Mouse (Mus musculus) gastrocnemius, postnatal 4 days (tissue): ENCODE data around the gene Sox12. TPM values are rescaled to one million over a fixed set of nuclear protein-coding genes. Genes with fewer than 3 reads are reported as not detected.
A peak's percentile ranks its signal among the peaks of the same experiment; 100 is the strongest.
"Not testable (repeated sequence)": the region's sequence is repeated elsewhere in the genome, so short reads cannot be mapped to it uniquely, and the experiment has no call there.

Source experiments
- DNase-seq, 2 experiments: peaks; one replicate each; pipeline ENCODE4 v3.0.0; 2021 to 2022; ENCODE audit warnings: low spot score in 2 of 2, mixed read lengths in 2 of 2
- total RNA-seq, 2 experiments: library from RNA; stranded (reverse); gene quantifications; 2 replicates each; pipeline ENCODE4 v1.2.3; 2021

Gene Sox12
- total RNA-seq, 2 experiments from 2014 or later: 17.6 TPM

DNA sequence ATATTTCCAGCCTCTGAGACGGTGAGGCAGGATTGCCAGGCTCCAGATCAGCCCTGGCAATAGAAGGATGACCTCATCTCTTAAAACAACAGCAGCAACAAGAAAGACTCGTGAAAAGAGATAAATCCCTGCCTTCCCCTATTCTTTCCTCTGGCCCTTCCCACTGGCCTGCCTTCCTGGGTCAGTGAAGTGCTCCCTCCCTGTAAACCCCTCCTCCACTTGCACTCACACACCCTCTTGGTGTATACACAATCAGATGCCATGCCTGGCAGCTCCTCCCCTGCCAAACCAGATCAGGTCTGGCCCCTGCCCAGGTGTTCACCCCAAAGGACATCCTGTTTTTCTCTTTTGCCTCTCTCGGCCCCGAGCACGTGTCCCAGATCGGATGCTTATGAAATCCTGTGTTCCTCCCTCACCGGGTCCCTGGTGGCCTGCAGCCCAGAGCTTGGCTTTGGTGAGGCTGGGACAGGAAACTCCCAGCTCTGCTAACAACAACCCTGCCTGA is 37.5 kb downstream of the Sox12 start:
- DNase-seq: peak in 1 of 2 experiments; percentile 30

GRCm38 (mm10) chr2:152359616-152360015 is 38.2 kb downstream of the Sox12 start:
- no peak for DNase-seq

DNA sequence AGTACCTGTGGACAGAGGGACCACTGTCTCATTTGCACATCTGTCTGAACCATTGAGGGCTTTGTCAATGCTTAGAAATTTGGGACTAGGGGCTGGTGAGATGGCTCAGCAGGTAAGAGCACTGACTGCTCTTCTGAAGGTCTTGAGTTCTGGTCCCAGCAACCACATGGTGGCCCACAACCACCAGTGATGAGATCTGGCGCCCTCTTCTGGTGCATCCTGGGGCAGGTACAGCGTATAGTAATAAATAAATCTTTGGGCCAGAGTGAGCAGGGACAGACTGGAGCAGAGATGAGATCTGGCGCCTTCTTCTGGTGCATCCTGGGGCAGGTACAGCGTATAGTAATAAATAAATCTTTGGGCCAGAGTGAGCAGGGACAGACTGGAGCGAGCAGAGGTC is 38.9 kb downstream of the Sox12 start:
- not testable (repeated sequence) for DNase-seq

GRCm38 (mm10) chr2:152357254-152357653 is 40.6 kb downstream of the Sox12 start:
- DNase-seq: no peak

DNA sequence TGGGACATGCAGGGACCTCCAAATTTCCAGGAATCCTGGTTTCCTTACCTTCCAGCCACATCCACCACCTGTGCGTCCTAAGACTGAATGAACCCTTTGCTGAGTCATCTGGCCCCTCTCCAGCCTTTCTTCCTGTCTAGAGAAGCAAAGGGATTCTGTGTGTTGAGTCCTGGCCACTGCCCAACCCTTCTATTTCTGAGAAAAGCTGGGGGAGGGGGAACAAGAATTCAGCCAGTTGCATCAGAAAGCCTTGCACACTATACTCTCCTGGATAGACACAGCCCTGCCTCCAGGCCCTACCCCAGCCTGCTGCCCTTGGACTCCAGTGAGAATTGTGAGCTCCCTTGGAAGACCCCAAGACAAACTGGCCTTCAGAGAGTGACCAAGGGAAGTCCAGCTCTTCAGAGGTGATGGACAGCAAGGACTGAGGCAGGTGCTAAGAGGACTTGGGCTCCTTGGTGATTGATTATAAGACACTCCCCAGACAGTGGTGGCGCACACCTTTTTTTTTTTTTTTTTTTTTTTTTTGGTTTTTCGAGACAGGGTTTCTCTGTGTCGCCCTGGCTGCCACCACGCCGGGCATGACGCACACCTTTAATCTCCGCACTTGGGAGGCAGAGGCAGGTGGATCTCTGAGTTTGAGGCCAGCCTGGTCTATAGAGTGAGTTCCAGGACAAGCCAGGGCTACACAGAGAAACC is 47.9 kb downstream of the Sox12 start:
- no peak for DNase-seq

- no peak for DNase-seq
Measured at GRCm38 (mm10) chr2:152349205-152349604, 48.7 kb downstream of the Sox12 start.

DNA sequence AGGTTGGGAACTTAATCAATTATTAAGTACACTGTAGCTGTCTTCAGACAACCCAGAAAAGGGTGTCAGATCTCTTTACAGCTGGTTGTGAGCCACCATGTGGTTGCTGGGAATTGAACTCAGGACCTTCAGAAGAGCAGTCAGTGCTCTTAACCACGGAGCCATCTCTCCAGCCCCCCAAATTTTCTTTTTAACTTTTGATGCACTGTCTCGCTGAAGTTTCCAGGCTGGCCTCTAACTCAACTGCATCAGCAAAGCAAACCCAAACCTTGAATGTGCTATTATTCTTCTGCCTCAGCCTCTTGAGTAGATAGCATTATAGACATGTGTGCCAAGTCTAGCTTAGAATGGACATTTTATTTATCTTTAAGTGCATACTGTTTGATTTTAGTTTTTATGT is 50.1 kb downstream of the Sox12 start:
- no peak for DNase-seq

DNA sequence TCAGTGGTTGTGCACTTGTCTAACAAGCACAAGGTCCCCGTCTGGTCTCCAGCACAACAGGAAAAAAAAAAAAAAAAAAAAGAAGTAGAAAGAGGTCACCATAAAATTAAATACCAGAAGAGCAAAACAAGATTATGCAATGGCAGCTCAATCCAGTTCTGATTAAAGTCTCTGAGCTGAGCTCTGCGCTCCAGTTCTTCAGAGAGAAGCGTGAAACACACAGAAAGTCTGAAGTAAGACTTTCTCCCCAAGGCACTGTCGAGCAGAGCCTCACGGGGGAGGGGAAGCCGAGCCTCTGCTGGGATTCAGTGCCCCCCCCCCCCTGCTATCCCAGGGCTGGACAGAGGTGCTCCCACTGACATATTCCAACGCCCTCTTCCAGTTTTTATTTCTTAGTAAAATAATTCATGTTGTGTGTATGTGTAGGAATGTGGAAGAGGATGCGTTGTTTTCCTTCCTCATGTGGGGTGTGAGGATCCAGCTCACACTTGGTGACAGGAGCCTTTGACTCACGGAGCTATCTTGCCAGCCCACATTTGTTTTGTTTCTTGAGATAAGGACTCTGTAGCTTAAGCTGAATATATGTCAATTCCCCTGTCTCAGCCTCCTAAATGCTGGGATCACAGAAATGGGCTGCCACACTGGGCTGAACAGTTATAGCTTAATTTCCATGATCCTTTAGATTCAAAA is 50.9 kb downstream of the Sox12 start:
- DNase-seq: no peak

DNA sequence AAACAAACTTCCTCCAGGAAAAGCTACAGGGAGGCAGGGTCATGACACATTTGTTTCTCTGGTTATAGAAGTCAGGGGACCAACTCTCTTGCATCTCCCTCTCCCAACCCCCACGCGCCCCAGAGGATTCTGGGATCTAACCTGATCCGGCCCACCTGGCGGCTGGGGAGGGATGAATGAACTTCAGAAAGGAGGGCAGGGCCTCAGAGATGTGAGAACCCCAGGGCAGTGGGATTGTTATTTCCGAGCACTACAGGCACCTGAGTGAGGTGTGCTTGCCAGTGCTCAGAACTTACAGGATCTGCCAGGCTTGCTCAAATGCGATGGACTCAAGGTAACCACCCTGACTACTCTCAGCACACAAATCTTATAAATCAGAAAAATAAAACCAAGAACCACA is 52.5 kb downstream of the Sox12 start:
- DNase-seq: no peak

- DNase-seq: no peak
Measured at GRCm38 (mm10) chr2:152344909-152345308, 53.0 kb downstream of the Sox12 start.

GRCm38 (mm10) chr2:152344361-152344760 is 53.5 kb downstream of the Sox12 start:
- no peak for DNase-seq

Other genes with a start within 250 kb of the Sox12 start
- 10 to 100 TPM; 77.4 to 89.6 TPM for gene Csnk2a1, start 171.2 kb downstream of the Sox12 start, total RNA-seq
- gene Tbc1d20, start 104.2 kb downstream of the Sox12 start, total RNA-seq: 10 to 100 TPM; 50.3 to 50.5 TPM
- 10 to 100 TPM; 60.1 to 67.8 TPM for gene Rbck1, start 65.4 kb downstream of the Sox12 start, total RNA-seq
- gene Trib3, start 54.0 kb downstream of the Sox12 start, total RNA-seq: 1 to 10 TPM; 1.4 to 1.7 TPM
- under 1 TPM in 1 of 2 experiments, not detected in 1; 0.23 TPM for gene Nrsn2, start 21.4 kb downstream of the Sox12 start, total RNA-seq
- 10 to 100 TPM; 12.3 to 13.6 TPM for gene Zcchc3, start 17.0 kb upstream of the Sox12 start, total RNA-seq
- under 1 TPM; 0.15 to 0.18 TPM for gene 6820408C15Rik, start 17.5 kb upstream of the Sox12 start, total RNA-seq
- gene Defb23, start 66.6 kb upstream of the Sox12 start, total RNA-seq: not detected
- not detected for gene Defb20, start 79.0 kb upstream of the Sox12 start, total RNA-seq
- gene Defb22, start 92.1 kb upstream of the Sox12 start, total RNA-seq: not detected
- gene Defb26, start 113.6 kb upstream of the Sox12 start, total RNA-seq: not detected
- not detected for gene Defb28, start 120.2 kb upstream of the Sox12 start, total RNA-seq
- gene Defb29, start 142.0 kb upstream of the Sox12 start, total RNA-seq: not detected
- gene Gm17416, start 171.3 kb upstream of the Sox12 start, total RNA-seq: not detected
- gene Defb21, start 174.7 kb upstream of the Sox12 start, total RNA-seq: not detected
- not detected for gene Defb19, start 182.2 kb upstream of the Sox12 start, total RNA-seq
- gene Defb45, start 201.3 kb upstream of the Sox12 start, total RNA-seq: not detected
- not detected for gene Defb36, start 206.3 kb upstream of the Sox12 start, total RNA-seq
- gene Defb25, start 225.0 kb upstream of the Sox12 start, total RNA-seq: 1 to 10 TPM; 2.2 to 5.5 TPM
- gene Rem1, start 228.9 kb upstream of the Sox12 start, total RNA-seq: 10 to 100 TPM; 15.1 to 16.2 TPM